Mouse (Mus musculus): ENCODE measurements around the gene Vmn1r226.

Gene Vmn1r226

DNA sequence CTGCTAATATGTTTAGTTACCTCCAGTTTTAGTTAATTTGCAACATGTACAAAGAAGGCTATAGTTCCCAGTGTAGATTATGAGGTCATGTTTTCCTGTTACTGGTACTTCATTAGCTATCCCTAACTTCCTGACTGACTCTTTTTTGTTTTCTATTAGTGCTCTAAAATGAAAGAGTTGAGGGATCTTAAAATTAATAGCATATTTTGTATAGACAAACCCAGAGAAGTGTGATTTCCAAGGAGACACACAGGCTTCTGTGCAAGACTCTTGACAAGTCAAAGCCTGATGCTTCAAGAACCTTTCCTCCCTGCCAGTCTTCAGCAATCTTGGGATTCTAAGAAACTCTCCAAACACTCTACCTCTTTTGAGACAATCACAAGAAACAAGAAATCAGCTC, at the start of gene Vmn1r226:
Gene Vmn1r226 (plus strand): TSS at position 301 of the 400 bp plus-strand sequence.
- DNase-seq (ENCODE audit: low spot score in 2 of 2) = no peak

DNA sequence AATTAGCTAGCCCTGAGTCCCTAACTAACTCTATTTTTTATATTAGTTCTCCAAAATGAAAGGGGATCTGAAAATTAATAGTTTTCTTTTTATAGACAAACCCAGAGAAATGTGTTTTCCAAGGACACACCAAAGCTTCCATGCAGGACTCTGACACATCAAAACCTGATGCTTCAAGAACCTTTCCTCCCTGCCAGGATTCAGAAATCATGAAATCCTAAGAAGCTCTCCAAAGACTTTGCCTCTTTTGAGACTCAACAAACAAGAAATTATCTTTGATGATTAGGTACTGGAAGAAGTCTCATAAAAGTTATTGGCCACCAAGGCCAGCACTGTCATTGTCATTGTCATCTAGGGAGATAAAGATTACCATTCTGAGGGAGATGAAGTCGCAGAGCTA, 46.9 kb downstream of the Vmn1r226 start, which contains the start of gene Vmn1r227:
Gene Vmn1r227 (plus strand): TSS at position 301 of the 400 bp plus-strand sequence.
- DNase-seq (ENCODE audit: low spot score in 2 of 2) = no peak
